Mouse (Mus musculus): ENCODE results near the gene Erich2.

The Erich2 gene

GRCm38 (mm10) chr2:70562981-70563671 lies 54.5 kb downstream of the Erich2 start:
- DNase-seq, result no peak

- no peak for DNase-seq
Measured at GRCm38 (mm10) chr2:70563721-70564645, 55.4 kb downstream of the Erich2 start.

GRCm38 (mm10) chr2:70564646-70565315 lies 56.2 kb downstream of the Erich2 start:
- DNase-seq, result no peak

- DNase-seq, result no peak
Measured at GRCm38 (mm10) chr2:70565651-70566602, 57.3 kb downstream of the Erich2 start.

GRCm38 (mm10) chr2:70566603-70566981 lies 58.0 kb downstream of the Erich2 start:
- no peak for DNase-seq

GRCm38 (mm10) chr2:70567071-70567681 lies 58.6 kb downstream of the Erich2 start:
- DNase-seq, result no peak

- no peak for DNase-seq
Measured at GRCm38 (mm10) chr2:70567682-70568077, 59.1 kb downstream of the Erich2 start.

GRCm38 (mm10) chr2:70568198-70568941 lies 59.8 kb downstream of the Erich2 start:
- no peak for DNase-seq

DNA sequence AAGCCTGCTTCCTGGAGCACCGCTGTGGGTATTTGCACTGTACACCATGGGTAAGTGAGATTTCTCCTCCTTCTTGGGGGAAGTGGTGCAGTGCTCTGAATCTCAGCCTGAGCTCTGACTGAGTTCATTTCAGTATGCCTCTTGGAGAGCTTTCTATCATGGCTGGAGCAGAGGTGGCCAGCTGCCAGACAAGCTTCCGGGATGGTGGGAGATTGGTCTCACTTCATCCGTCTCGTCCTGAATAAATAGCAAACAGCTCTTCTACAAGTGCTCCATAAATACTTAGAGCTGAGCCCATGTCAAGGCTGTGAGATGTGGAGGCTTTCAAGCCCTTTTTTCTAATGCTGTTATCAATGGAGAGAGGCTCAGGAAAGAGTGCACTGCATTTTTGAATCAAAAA lies 63.1 kb downstream of the Erich2 start:
- no peak for DNase-seq

- no peak for DNase-seq
Measured at GRCm38 (mm10) chr2:70572251-70572650, 63.6 kb downstream of the Erich2 start.

DNA sequence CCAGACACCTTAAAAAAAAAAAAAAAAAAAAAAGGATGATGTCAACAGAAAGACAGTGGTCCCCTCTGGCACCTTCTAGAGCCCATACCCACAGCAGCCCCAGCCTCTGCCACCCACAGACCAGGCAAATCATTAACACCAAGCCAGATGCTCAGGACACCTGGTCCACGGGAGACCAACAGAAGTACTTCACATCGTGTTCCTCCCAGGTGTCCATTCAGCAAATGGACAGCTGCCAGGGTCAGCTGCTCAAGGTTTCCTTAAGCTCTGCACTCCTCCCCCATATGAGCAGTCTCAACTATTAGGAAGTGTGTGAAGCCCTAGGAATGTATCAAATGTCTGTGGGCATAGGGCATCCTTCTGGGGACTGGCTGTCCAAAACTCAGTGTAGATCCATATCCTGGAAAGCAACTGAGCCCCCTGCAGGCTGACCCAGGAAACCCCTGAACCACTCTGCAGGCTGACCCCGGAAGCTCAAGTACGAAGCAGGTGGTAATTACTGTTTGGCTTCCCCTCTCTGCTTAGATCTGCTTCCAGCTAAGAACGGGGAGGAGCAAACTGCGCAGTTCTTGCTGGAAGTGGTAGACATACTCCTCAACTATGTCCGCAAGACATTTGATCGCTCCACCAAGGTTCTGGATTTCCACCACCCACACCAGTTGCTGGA lies 65.1 kb downstream of the Erich2 start:
- DNase-seq, result no peak

DNA sequence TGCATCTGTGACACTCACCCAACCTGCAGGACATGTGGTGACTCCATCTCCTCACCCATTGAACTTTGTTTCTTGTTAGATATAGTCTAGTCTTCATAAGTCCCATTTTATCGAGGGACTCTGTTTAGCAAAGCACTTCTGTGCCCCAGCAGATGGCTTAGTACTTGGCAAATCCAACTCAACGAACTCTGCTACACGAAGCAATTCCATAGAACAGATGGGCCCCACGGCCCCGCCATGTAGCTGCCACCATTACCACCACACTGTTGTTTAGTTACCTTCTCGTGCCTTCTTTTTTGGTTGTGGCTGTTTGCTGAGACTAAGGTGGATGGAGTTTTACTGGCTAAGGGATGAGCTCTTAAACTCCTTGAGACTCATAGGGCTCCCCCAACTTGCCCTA lies 79.6 kb downstream of the Erich2 start:
- no peak for DNase-seq

All from right cerebral cortex, adult 18-20 months (tissue).